Mouse (Mus musculus) left cerebral cortex, postnatal 10 days (tissue): ENCODE data around the gene Gabbr1. TPM values are rescaled to one million over a fixed set of nuclear protein-coding genes. Genes with fewer than 3 reads are reported as not detected.

ENCODE experiments used
- total RNA-seq, 2 experiments: library from RNA; stranded (reverse); gene quantifications; 2 replicates each; pipeline ENCODE4 v1.2.3; 2021

Gabbr1 gene
- total RNA-seq, 2 experiments from 2014 or later, result 579 to 604 TPM

Other genes starting within 250 kb of the Gabbr1 start
- gene H2-M10.6, start 233.8 kb upstream of the Gabbr1 start, total RNA-seq, result not detected
- 10 to 100 TPM; 30.1 to 30.3 TPM for gene Trim26, start 208.8 kb upstream of the Gabbr1 start, total RNA-seq
- gene Trim15, start 178.8 kb upstream of the Gabbr1 start, total RNA-seq, result not detected
- under 1 TPM in 1 of 2 experiments, not detected in 1; 0.19 TPM for gene Trim10, start 176.4 kb upstream of the Gabbr1 start, total RNA-seq
- gene Trim40, start 155.8 kb upstream of the Gabbr1 start, total RNA-seq, result not detected
- gene Trim31, start 147.8 kb upstream of the Gabbr1 start, total RNA-seq, result not detected
- gene Rnf39, start 103.0 kb upstream of the Gabbr1 start, total RNA-seq, result 1 to 10 TPM; 1.3 to 2.6 TPM
- gene Ppp1r11, start 94.2 kb upstream of the Gabbr1 start, total RNA-seq, result 10 to 100 TPM; 89.7 to 90.6 TPM
- gene Znrd1, start 87.4 kb upstream of the Gabbr1 start, total RNA-seq, result 10 to 100 TPM; 25.3 to 27.8 TPM
- 1 to 10 TPM; 2.8 to 3.5 TPM for gene Znrd1as, start 87.4 kb upstream of the Gabbr1 start, total RNA-seq
- gene 2410137M14Rik, start 64.7 kb upstream of the Gabbr1 start, total RNA-seq, result under 1 TPM in 1 of 2 experiments, not detected in 1; 0.87 TPM
- gene H2-M5, start 56.4 kb upstream of the Gabbr1 start, total RNA-seq, result 1 to 10 TPM; 3.6 to 3.9 TPM
- 10 to 100 TPM; 68.8 to 72.1 TPM for gene Zfp57, start 44.8 kb upstream of the Gabbr1 start, total RNA-seq
- gene Mog, start 22.6 kb upstream of the Gabbr1 start, total RNA-seq, result 10 to 100 TPM in 1 of 2 experiments, 1 to 10 TPM in 1; 3.7 to 11.2 TPM
- not detected for gene Olfr90, start 42.5 kb downstream of the Gabbr1 start, total RNA-seq
- not detected for gene Olfr91, start 52.3 kb downstream of the Gabbr1 start, total RNA-seq
- gene Olfr92, start 74.1 kb downstream of the Gabbr1 start, total RNA-seq, result not detected
- not detected for gene Olfr93, start 115.5 kb downstream of the Gabbr1 start, total RNA-seq
- not detected for gene Ubd, start 147.9 kb downstream of the Gabbr1 start, total RNA-seq
- gene Olfr94, start 155.0 kb downstream of the Gabbr1 start, total RNA-seq, result not detected
- gene Olfr95, start 167.2 kb downstream of the Gabbr1 start, total RNA-seq, result not detected
- gene Olfr96, start 174.2 kb downstream of the Gabbr1 start, total RNA-seq, result not detected
- gene Olfr97, start 191.4 kb downstream of the Gabbr1 start, total RNA-seq, result not detected
- gene Olfr98, start 217.8 kb downstream of the Gabbr1 start, total RNA-seq, result not detected
- 1 to 10 TPM; 2.7 to 3.1 TPM for gene H2-M3, start 224.3 kb downstream of the Gabbr1 start, total RNA-seq
- not detected for gene Olfr99, start 237.5 kb downstream of the Gabbr1 start, total RNA-seq